Mouse (Mus musculus): ENCODE results near the gene Klf12.
"Not testable (repeated sequence)": the region's sequence is repeated elsewhere in the genome, so short reads cannot be mapped to it uniquely, and the experiment has no call there.

Klf12 gene

DNA sequence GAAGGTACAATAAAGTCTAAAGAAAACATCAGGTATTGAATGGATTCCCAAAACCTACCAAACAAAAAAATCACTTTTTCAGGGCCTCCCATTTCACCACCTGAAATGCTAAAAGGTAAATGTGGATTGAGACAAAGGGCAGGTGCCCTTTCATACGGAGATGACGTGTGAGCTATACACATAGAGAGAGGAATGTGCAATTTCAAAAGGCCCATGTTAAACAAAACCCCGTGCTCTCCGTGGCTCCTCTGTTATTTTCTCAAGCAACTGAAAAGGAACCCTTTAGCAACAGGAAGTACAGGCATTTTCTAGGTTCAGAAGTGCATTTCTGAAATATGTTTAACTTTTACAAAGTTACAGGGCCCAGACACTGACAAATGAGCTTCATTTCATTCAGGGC, 399.4 kb downstream of the Klf12 start:
- no peak for DNase-seq (ENCODE audit: low spot score)

- DNase-seq (ENCODE audit: low spot score): no peak
These were observed 407.5 kb downstream of the Klf12 start for GRCm38 (mm10) chr14:99876791-99877578.

DNA sequence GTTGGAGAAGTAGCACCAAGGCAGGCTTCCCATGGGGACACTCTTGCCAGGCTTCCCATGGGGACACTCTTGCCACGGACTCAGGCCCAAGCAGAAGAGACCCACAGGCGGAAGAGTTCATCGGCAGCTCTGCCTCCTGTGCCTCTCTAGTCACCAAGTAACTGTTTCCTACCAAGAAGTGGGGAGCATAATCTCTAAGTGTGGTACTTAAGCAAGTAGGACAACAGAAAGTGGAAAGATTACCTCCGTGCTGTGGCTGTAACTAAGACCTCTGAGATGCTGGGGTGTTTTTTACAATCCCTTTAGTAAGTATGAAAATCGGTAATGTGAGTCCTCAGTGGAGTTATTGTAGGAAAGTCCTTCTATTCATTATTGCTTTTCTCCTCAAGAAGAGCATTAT, 410.8 kb downstream of the Klf12 start:
- no peak for DNase-seq (ENCODE audit: low spot score)

- no peak for DNase-seq (ENCODE audit: low spot score)
These were observed 428.1 kb downstream of the Klf12 start for GRCm38 (mm10) chr14:99856158-99857011.

- not testable (repeated sequence) for DNase-seq (ENCODE audit: low spot score)
These were observed 430.0 kb downstream of the Klf12 start for GRCm38 (mm10) chr14:99854467-99854807.

GRCm38 (mm10) chr14:99853769-99854466, 430.6 kb downstream of the Klf12 start:
- not testable (repeated sequence) for DNase-seq (ENCODE audit: low spot score)

GRCm38 (mm10) chr14:99850350-99850749, 434.1 kb downstream of the Klf12 start:
- DNase-seq (ENCODE audit: low spot score): no peak

GRCm38 (mm10) chr14:99847502-99847901, 437.0 kb downstream of the Klf12 start:
- DNase-seq (ENCODE audit: low spot score): no peak

GRCm38 (mm10) chr14:99826713-99827112, 457.8 kb downstream of the Klf12 start:
- DNase-seq (ENCODE audit: low spot score): no peak
